Mouse (Mus musculus) limb, embryonic 12.5 days (tissue): ENCODE data around the gene Gm5089. TPM values are rescaled to one million over a fixed set of nuclear protein-coding genes. Genes with fewer than 3 reads are reported as not detected.

Experiments used
- ATAC-seq: fragments of 200-750 bp; cut with Nextera tagmentation; 2 replicates; pipeline ENCODE4 v1.8.0; 2017; ENCODE audit warnings: low read depth, moderate TSS enrichment; ENCODE audit not compliant: insufficient number of reproducible peaks, insufficient read depth, low FRiP score, low TSS enrichment
- H3K27ac ChIP-seq: fragments of 300-500 bp; sonication (generic); 2 replicates; pipeline ENCODE4 v1.5.1; 2016; ENCODE audit warnings: mild to moderate bottlenecking, moderate library complexity
- H3K27me3 ChIP-seq: fragments of 300-500 bp; sonication (generic); 2 replicates; pipeline ENCODE4 v1.6.1; 2016; ENCODE audit warnings: mild to moderate bottlenecking, moderate library complexity
- H3K36me3 ChIP-seq: fragments of 300-500 bp; sonication (generic); 2 replicates; pipeline ENCODE4 v1.6.1; 2016; ENCODE audit warnings: mild to moderate bottlenecking, moderate library complexity
- H3K4me1 ChIP-seq: fragments of 300-500 bp; sonication (generic); replicated peaks from 2 replicates; pipeline ENCODE4 v1.6.1; 2016
- H3K4me2 ChIP-seq: fragments of 300-500 bp; sonication (generic); 2 replicates; pipeline ENCODE4 v1.6.1; 2016; ENCODE audit warnings: mild to moderate bottlenecking, moderate library complexity
- H3K4me3 ChIP-seq: fragments of 300-500 bp; sonication (generic); replicated peaks from 2 replicates; pipeline ENCODE4 v1.5.1; 2016; ENCODE audit warnings: mild to moderate bottlenecking
- H3K9ac ChIP-seq: fragments of 300-500 bp; sonication (generic); replicated peaks from 2 replicates; pipeline ENCODE4 v1.6.1; 2016; ENCODE audit warnings: mild to moderate bottlenecking, moderate library complexity
- H3K9me3 ChIP-seq: fragments of 300-500 bp; sonication (generic); 2 replicates; pipeline ENCODE4 v1.6.1; 2016; ENCODE audit warnings: mild to moderate bottlenecking, moderate library complexity
- WGBS: fragments of 180-500 bp; shearing (Covaris S2); methylation state at CpG from one replicate; pipeline ENCODE4 v1.1.7; 2016; 5-methylcytosine and 5-hydroxymethylcytosine counted together
- polyA plus RNA-seq: library from polyadenylated mRNA; unstranded; fragments of >200 nt; fragmentation: Nextera tagmentation; extraction: Ambion mirVana; gene quantifications from 2 replicates; pipeline ENCODE4 v1.2.1, GENCODE M21; 2016

Gene Gm5089
- polyA plus RNA-seq, 1 experiment from 2014 or later: 0.23 TPM

DNA sequence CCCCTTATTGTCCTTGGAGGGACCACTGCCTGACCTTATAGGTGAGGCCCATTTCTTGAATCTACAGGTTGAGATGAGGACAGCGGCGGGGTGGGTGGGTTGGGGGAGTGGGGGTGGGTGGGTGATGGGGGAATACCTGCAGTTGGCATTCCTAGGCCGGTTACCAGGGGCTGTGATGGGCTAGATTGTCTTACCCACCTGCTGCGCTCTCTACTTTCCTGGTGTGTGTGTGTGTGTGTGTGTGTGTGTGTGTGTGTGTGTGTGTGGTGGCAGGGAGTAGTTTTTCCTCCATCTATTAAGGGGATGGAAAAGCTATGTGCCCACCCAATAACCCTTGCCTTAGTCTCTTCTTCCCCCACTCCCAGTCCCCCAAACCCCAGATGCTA lies 33.5 kb upstream of the Gm5089 start:
- H3K4me2 ChIP-seq: peak overlapping the region; percentile 59
- H3K9ac ChIP-seq: no peak overlapping the region
- no peak for ATAC-seq
- no peak overlapping the region for H3K4me3 ChIP-seq
- WGBS: 24% methylated on average over 4 of the region's 4 CpGs
- peaks cover 57% of the 10 kb centered on the region for H3K4me1 ChIP-seq
- H3K27ac ChIP-seq: peak overlapping the region; percentile 82
- H3K36me3 ChIP-seq: no peaks in the 10 kb centered on the region
- no peaks in the 10 kb centered on the region for H3K9me3 ChIP-seq
- peaks cover 54% of the 10 kb centered on the region for H3K27me3 ChIP-seq

DNA sequence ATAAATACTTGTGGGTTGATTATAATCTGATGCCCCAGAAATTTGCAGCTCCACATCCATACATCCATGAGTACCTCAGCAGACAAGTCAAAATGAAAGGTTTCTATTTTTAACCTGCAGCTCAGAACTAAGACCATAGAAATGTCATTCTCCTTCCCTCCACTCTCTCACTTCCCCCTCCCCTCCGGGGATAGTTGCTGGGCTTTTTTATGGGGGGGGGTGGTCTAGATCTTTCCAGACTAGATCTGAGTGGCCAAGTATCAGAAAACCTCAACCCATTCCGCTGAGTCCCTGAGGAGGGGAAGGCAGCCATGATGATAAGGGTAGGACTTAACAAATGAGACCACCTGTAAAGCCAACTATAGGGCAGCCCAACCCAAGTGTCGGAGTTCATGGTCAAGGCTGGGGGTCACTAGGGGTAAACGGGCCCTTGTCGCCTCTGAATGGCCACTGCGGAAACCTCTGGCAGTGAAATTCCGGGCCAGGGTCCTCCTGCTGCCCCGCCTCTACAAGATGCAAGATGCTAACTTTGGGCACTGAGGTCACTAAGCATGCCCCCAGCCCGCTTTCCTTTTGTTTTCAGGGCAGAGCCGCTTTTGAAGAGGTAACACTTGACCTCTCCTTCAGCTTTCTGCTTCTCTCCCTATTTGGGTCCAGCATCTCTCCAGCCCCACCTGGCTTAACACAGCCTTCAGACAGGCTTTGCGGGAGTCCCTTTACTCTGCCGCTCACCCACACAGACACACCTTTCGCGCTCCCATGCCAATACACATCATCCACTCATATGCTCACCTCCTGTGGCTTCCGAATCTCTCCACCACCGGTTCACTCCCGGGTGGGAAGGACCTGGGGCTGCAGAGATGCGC lies 32.9 kb upstream of the Gm5089 start:
- Histone ChIP-seq H3K9me3 (no peaks in the 10 kb centered on the region), H3K4me2 (peak overlapping the region; percentile 59), H3K27me3 (peaks cover 58% of the 10 kb centered on the region), H3K4me1 (peaks cover 59% of the 10 kb centered on the region), H3K36me3 (no peaks in the 10 kb centered on the region; the same call in 1 of the 2 replicates), H3K4me3 (no peak overlapping the region), H3K9ac (no peak overlapping the region), H3K27ac (no peak overlapping the region)
- 4% methylated on average over 18 of the region's 18 CpGs for WGBS
- ATAC-seq: no peak

GRCm38 (mm10) chr14:122483024-122483385 lies 32.1 kb upstream of the Gm5089 start:
- no peak overlapping the region; the same call in 1 of the 2 replicates for H3K4me3 ChIP-seq
- H3K27me3 ChIP-seq: peaks cover 65% of the 10 kb centered on the region
- H3K36me3 ChIP-seq: no peaks in the 10 kb centered on the region; the same call in 1 of the 2 replicates
- H3K9ac ChIP-seq: peak overlapping the region; percentile 52; the same call in 1 of the 2 replicates
- H3K9me3 ChIP-seq: no peaks in the 10 kb centered on the region
- H3K4me2 ChIP-seq: peak overlapping the region; percentile 49
- peaks cover 65% of the 10 kb centered on the region for H3K4me1 ChIP-seq
- no peak overlapping the region for H3K27ac ChIP-seq
- ATAC-seq: no peak
- WGBS: 3% methylated on average over 5 of the region's 5 CpGs

- Histone ChIP-seq H3K4me3 (peak overlapping the region; percentile 19), H3K9ac (peak overlapping the region; percentile 52), H3K4me2 (peak overlapping the region; percentile 49), H3K9me3 (no peaks in the 10 kb centered on the region), H3K4me1 (peaks cover 62% of the 10 kb centered on the region), H3K27me3 (peaks cover 64% of the 10 kb centered on the region), H3K27ac (0 out of 2 replicates have a peak overlapping the region, but pooled peaks have one; percentile 47), H3K36me3 (no peaks in the 10 kb centered on the region; the same call in 1 of the 2 replicates)
- ATAC-seq: no peak
- under 1% methylated on average over 37 of the region's 38 CpGs for WGBS
Observed at GRCm38 (mm10) chr14:122482081-122483023, 31.4 kb upstream of the Gm5089 start.

GRCm38 (mm10) chr14:122481181-122481580 lies 30.3 kb upstream of the Gm5089 start:
- peaks cover 56% of the 10 kb centered on the region for H3K4me1 ChIP-seq
- peak overlapping the region; percentile 47; the same call in 1 of the 2 replicates for H3K9ac ChIP-seq

DNA sequence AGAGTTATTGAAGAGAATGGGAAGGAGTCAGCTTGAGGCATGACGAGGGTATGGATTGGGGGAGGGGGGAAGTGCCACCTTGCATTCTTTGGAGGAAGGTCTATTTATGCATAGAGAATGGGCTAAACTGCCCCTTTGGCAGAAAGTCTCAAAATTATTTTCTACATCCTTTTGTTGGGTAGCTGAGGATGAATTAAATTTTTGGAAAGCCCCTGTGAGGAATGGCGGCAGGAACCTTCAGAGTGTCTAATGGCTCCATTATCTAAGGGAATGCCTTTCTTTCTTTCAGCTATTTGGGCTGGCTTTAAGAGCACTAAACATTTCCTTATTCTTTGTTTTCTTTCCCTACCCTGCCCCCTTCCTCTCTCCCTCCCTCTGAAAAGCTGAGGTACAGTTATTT lies 29.4 kb upstream of the Gm5089 start:
- Histone ChIP-seq H3K9me3 (no peaks in the 10 kb centered on the region), H3K27me3 (peaks cover 71% of the 10 kb centered on the region), H3K27ac (peak overlapping the region; percentile 74), H3K4me1 (peaks cover 56% of the 10 kb centered on the region), H3K36me3 (no peaks in the 10 kb centered on the region; the same call in 1 of the 2 replicates), H3K4me3 (0 out of 2 replicates have a peak overlapping the region, but pooled peaks have one; percentile 10), H3K9ac (no peak overlapping the region; the same call in 1 of the 2 replicates), H3K4me2 (peak overlapping the region; percentile 49)
- no peak for ATAC-seq
- 10% methylated on average over 2 of the region's 2 CpGs for WGBS

More at GRCm38 (mm10) chr14:122481181-122481580, 30.3 kb upstream of the Gm5089 start:
- H3K9me3 ChIP-seq: no peaks in the 10 kb centered on the region
- H3K27me3 ChIP-seq: peaks cover 65% of the 10 kb centered on the region
- H3K36me3 ChIP-seq: no peaks in the 10 kb centered on the region; the same call in 1 of the 2 replicates
- H3K27ac ChIP-seq: peak overlapping the region; percentile 41
- 0 out of 2 replicates have a peak, but pooled peaks have one; percentile 40 for ATAC-seq
- H3K4me2 ChIP-seq: peak overlapping the region; percentile 49
- H3K4me3 ChIP-seq: peak overlapping the region; percentile 23; the same call in 1 of the 2 replicates
- 4% methylated on average over 15 of the region's 15 CpGs for whole genome bisulfite sequencing

- Histone ChIP-seq H3K9me3 (no peaks in the 10 kb centered on the region), H3K4me3 (peak overlapping the region; percentile 34), H3K4me2 (peak overlapping the region; percentile 81), H3K36me3 (no peaks in the 10 kb centered on the region; the same call in 1 of the 2 replicates), H3K9ac (peak overlapping the region; percentile 50), H3K4me1 (peaks cover 54% of the 10 kb centered on the region), H3K27ac (peak overlapping the region; percentile 47; the same call in 1 of the 2 replicates), H3K27me3 (peaks cover 71% of the 10 kb centered on the region)
- ATAC-seq: no peak
- 11% methylated on average over 17 of the region's 17 CpGs for WGBS
Observed at GRCm38 (mm10) chr14:122479461-122480109, 28.7 kb upstream of the Gm5089 start.

GRCm38 (mm10) chr14:122478574-122479011 lies 27.7 kb upstream of the Gm5089 start:
- peak overlapping the region; percentile 81 for H3K4me2 ChIP-seq
- peaks cover 49% of the 10 kb centered on the region for H3K4me1 ChIP-seq
- H3K9ac ChIP-seq: peak overlapping the region; percentile 96
- H3K27ac ChIP-seq: peak overlapping the region; percentile 79
- no peak for ATAC-seq
- H3K36me3 ChIP-seq: no peaks in the 10 kb centered on the region; the same call in 1 of the 2 replicates
- no peaks in the 10 kb centered on the region for H3K9me3 ChIP-seq
- peaks cover 71% of the 10 kb centered on the region for H3K27me3 ChIP-seq
- peak overlapping the region; percentile 78 for H3K4me3 ChIP-seq
- WGBS: 2% methylated on average over 22 of the region's 22 CpGs

- peaks cover 52% of the 10 kb centered on the region for H3K4me1 ChIP-seq
- H3K9me3 ChIP-seq: no peaks in the 10 kb centered on the region
- H3K4me3 ChIP-seq: peak overlapping the region; percentile 78
- 3% methylated on average over 9 of the region's 9 CpGs for WGBS
- H3K4me2 ChIP-seq: peak overlapping the region; percentile 81
- H3K27me3 ChIP-seq: peaks cover 71% of the 10 kb centered on the region
- H3K9ac ChIP-seq: peak overlapping the region; percentile 96
- ATAC-seq: no peak
- no peaks in the 10 kb centered on the region; the same call in 1 of the 2 replicates for H3K36me3 ChIP-seq
- peak overlapping the region; percentile 79 for H3K27ac ChIP-seq
Observed at GRCm38 (mm10) chr14:122477971-122478573, 27.2 kb upstream of the Gm5089 start.

DNA sequence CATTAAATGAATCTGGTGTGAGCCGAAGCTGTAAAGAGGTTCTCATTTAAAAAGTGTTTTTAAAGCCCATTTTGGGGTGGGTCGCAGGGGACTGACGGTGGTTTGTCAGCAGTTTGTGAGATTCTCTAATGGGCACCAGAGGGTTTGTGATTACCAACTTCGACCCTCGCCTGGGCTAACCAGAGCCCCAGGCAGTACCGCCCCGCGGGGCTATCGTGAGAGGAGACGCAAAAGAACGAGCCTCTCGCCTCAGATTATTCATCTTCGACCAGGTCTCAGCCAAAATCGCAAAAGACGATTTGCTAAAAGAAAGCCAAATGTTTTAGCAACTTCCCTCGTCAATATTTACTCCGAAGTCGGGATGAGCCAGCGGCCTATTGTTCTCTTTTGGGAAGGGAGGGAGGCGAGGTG lies 26.4 kb upstream of the Gm5089 start:
- WGBS: under 1% methylated on average over 20 of the region's 20 CpGs
- peak overlapping the region; percentile 99 for H3K27ac ChIP-seq
- peak overlapping the region; percentile 81 for H3K4me2 ChIP-seq
- H3K36me3 ChIP-seq: no peaks in the 10 kb centered on the region; the same call in 1 of the 2 replicates
- peaks cover 67% of the 10 kb centered on the region for H3K27me3 ChIP-seq
- no peaks in the 10 kb centered on the region for H3K9me3 ChIP-seq
- peaks cover 45% of the 10 kb centered on the region for H3K4me1 ChIP-seq
- no peak for ATAC-seq
- H3K9ac ChIP-seq: peak overlapping the region; percentile 96
- H3K4me3 ChIP-seq: peak overlapping the region; percentile 78
